Mouse (Mus musculus) midbrain, embryonic 16.5 days (tissue): ENCODE measurements around the gene Fgfr2. TPM values are rescaled to one million over a fixed set of nuclear protein-coding genes. Genes with fewer than 3 reads are reported as not detected.

ENCODE experiments used
- ATAC-seq: fragments of 200-750 bp; cut with Nextera tagmentation; 2 replicates; pipeline ENCODE4 v1.8.0; 2017; ENCODE audit warnings: moderate TSS enrichment
- H3K27ac ChIP-seq: fragments of 300-500 bp; sonication (generic); 2 replicates; pipeline ENCODE4 v1.5.1; 2014; ENCODE audit warnings: mild to moderate bottlenecking, low read length, mixed read lengths
- H3K27me3 ChIP-seq: fragments of 300-500 bp; sonication (generic); 2 replicates; pipeline ENCODE4 v1.6.1; 2014; ENCODE audit warnings: low read depth, low read length, mixed read lengths; ENCODE audit not compliant: control insufficient read depth, insufficient read depth
- H3K36me3 ChIP-seq: fragments of 300-500 bp; sonication (generic); 2 replicates; pipeline ENCODE4 v1.6.1; 2014; ENCODE audit warnings: mild to moderate bottlenecking, low read length, moderate library complexity, mixed read lengths; ENCODE audit not compliant: control insufficient read depth, insufficient read depth
- H3K4me1 ChIP-seq: fragments of 300-500 bp; sonication (generic); 2 replicates; pipeline ENCODE4 v1.6.1; 2014; ENCODE audit warnings: mild to moderate bottlenecking, low read length, mixed read lengths; ENCODE audit not compliant: control insufficient read depth, insufficient read depth
- H3K4me2 ChIP-seq: fragments of 300-500 bp; sonication (generic); 2 replicates; pipeline ENCODE4 v1.6.1; 2014; ENCODE audit warnings: mild to moderate bottlenecking, low read length, mixed read lengths
- H3K4me3 ChIP-seq: fragments of 300-500 bp; sonication (generic); 2 replicates; pipeline ENCODE4 v1.5.1; 2014; ENCODE audit warnings: low read depth, mild to moderate bottlenecking, low read length, moderate library complexity, mixed read lengths
- H3K9ac ChIP-seq: fragments of 300-500 bp; sonication (generic); 2 replicates; pipeline ENCODE4 v1.6.1; 2014; ENCODE audit warnings: low read depth, low read length, mixed read lengths
- H3K9me3 ChIP-seq: fragments of 300-500 bp; sonication (generic); replicated peaks from 2 replicates; pipeline ENCODE4 v1.6.1; 2014; ENCODE audit warnings: mild to moderate bottlenecking, low read length, mixed read lengths; ENCODE audit not compliant: control insufficient read depth, poor library complexity, severe bottlenecking
- WGBS: fragments of 180-500 bp; shearing (Covaris S2); extraction: QIAGEN DNeasy Blood & Tissue Kit; methylation state at CpG from one replicate; pipeline ENCODE4 v1.1.7; 2014; 5-methylcytosine and 5-hydroxymethylcytosine counted together
- polyA plus RNA-seq: library from polyadenylated mRNA; unstranded; fragments of >200 nt; fragmentation: Nextera tagmentation; extraction: Ambion mirVana; gene quantifications from 2 replicates; pipeline ENCODE4 v1.2.1, GENCODE M21; 2015

The Fgfr2 gene
- polyA plus RNA-seq, 1 experiment from 2014 or later, result 23.8 TPM

DNA sequence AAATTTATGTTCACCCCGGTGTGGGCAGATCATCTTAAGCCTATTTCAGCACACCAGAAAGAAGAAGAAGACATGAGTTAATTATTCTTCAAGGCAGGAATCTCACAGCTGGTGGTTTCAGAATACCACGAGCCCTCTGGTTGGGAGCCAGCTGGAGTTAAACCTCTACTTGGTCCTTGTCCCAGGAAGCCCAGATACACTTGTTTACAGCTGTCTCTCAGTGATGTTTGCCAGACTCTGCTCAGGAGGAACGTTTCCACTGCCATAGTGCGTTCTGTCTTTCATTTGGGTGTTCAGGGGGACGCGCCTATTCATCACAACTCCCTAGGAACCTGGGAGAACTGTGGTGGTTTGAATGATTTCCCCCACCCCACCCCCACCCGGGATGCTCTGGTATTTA, 2163.3 kb downstream of the Fgfr2 start:
- Histone ChIP-seq H3K27ac (no peak overlapping the region), H3K4me2 (no peak overlapping the region), H3K9ac (no peak overlapping the region), H3K27me3 (no peaks in the 10 kb centered on the region), H3K9me3 (no peaks in the 10 kb centered on the region; the same call in 1 of the 2 replicates), H3K4me3 (no peak overlapping the region), H3K36me3 (no peaks in the 10 kb centered on the region), H3K4me1 (0 out of 2 replicates have a peak, but pooled peaks cover 2% of the 10 kb centered on the region)
- no peak for ATAC-seq
- WGBS, result 59% methylated on average over 7 of the region's 7 CpGs

DNA sequence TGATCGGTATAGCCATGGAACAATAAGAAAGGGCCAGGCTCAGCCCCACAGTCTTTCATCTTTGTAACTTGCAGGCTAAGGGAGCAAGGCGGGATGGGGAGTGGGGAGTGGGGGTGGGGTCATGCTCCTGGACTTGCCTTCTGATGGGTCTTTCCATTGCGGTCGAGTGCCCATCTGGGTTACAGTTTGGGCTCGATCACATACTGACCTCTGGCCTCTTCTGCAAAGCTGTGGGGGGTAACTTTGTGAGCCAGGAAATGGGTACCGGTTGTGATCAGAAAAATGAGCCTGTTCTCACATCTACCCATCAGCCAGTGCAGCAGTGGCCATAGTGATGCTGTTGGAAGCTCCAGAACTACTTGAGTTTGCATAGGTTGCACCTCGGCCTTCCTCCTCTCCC, 2164.6 kb downstream of the Fgfr2 start:
- Histone ChIP-seq H3K27ac (no peak overlapping the region), H3K4me2 (no peak overlapping the region), H3K4me1 (0 out of 2 replicates have a peak, but pooled peaks cover 2% of the 10 kb centered on the region), H3K36me3 (no peaks in the 10 kb centered on the region), H3K9me3 (no peaks in the 10 kb centered on the region; the same call in 1 of the 2 replicates), H3K27me3 (no peaks in the 10 kb centered on the region), H3K4me3 (no peak overlapping the region), H3K9ac (no peak overlapping the region)
- no peak for ATAC-seq
- 70% methylated on average over 7 of the region's 7 CpGs for WGBS

DNA sequence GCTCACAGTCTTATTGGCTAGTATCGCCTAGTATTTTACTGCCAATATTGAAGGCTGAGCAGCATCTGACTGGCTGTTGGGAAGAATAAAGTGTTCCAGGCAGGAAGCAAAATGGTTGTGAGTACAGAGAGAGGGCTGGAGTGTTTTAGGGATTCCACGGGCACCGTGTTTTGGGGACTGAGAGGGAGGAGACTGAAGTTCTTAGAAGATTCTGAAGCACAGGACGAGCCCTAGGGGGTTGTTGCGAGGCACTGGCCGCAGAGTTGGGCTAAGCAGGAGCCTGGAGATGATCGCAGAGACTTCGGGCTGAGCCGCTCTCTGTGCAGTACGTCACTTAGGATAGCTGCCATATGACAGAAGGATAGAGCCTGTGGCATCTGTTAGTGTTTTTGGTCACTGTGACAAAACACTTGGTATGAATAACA, 2169.0 kb downstream of the Fgfr2 start:
- Histone ChIP-seq H3K4me3 (no peak overlapping the region), H3K9me3 (no peaks in the 10 kb centered on the region; the same call in 1 of the 2 replicates), H3K27me3 (no peaks in the 10 kb centered on the region), H3K9ac (no peak overlapping the region), H3K36me3 (no peaks in the 10 kb centered on the region), H3K27ac (no peak overlapping the region), H3K4me2 (no peak overlapping the region), H3K4me1 (no peaks in the 10 kb centered on the region)
- no peak for ATAC-seq
- 87% methylated on average over 10 of the region's 10 CpGs for WGBS

DNA sequence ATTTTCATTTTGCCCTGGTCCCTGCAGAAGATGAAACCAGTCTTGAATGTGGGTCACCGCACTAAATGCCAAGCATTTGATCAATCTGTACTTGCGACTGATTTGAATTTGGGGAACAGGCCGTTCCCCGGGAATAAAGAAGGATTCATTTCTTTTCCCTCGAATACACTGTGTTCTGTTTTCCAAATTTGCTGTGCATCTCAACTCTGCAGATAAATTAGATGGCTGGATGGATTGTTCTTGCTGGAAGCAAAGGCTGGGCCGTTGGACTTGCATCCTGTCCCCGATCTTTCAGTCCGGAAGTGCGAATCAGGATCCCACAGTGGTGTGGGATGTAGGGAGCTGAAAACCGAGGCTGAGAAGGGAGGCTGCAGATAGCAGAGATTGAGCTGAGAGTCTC, 2169.8 kb downstream of the Fgfr2 start:
- Histone ChIP-seq H3K27ac (no peak overlapping the region), H3K4me1 (no peaks in the 10 kb centered on the region), H3K27me3 (no peaks in the 10 kb centered on the region), H3K4me3 (no peak overlapping the region), H3K9ac (no peak overlapping the region), H3K36me3 (no peaks in the 10 kb centered on the region), H3K9me3 (no peaks in the 10 kb centered on the region; the same call in 1 of the 2 replicates), H3K4me2 (no peak overlapping the region)
- ATAC-seq, result no peak
- 89% methylated on average over 10 of the region's 10 CpGs for WGBS

DNA sequence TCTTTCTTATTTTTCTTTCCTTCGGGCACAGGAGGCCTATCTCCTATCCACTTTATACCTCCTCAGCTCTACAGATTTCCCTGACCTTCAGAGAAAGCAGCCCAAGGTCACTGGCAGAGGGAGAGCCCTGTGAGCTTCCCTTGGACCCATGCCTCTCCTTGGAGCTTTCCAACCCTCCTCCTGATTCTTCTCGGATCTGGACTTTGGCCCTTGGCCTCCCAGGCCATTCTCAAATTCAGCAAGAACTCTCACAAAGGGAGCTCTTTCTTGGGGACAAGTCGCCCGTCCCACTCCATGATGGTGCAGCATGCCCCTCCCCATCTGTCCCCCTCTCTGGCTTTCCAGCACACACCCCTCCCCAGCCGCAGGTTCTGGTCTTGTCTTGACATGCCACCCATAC, 2172.1 kb downstream of the Fgfr2 start:
- Histone ChIP-seq H3K9me3 (no peaks in the 10 kb centered on the region; the same call in 1 of the 2 replicates), H3K27me3 (no peaks in the 10 kb centered on the region), H3K27ac (no peak overlapping the region), H3K4me1 (no peaks in the 10 kb centered on the region), H3K4me2 (no peak overlapping the region), H3K9ac (no peak overlapping the region), H3K4me3 (no peak overlapping the region), H3K36me3 (no peaks in the 10 kb centered on the region)
- no peak for ATAC-seq
- WGBS, result 90% methylated on average over 5 of the region's 5 CpGs

DNA sequence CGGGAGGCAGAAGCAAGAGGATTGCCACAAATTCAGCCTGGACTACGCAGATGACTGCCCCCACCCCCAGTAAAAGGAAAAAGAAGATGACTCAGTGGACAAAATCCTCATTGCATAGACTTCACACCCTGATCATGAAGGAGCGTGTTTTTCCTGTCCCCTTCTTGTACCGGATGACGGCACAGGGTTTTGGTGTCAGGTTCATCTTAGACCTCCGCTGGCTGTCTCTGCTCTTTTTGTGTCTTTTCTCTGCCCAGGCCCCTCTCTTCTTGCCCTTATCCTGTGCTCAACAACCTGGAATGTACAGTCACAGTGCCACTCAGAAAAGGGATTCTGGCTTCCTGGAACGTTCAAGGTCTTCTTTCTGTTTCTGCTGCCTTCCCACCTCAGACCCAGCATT, 2172.7 kb downstream of the Fgfr2 start:
- Histone ChIP-seq H3K4me2 (no peak overlapping the region), H3K9me3 (no peaks in the 10 kb centered on the region), H3K9ac (no peak overlapping the region), H3K27me3 (no peaks in the 10 kb centered on the region), H3K27ac (no peak overlapping the region), H3K4me1 (no peaks in the 10 kb centered on the region), H3K4me3 (no peak overlapping the region), H3K36me3 (no peaks in the 10 kb centered on the region)
- WGBS, result 95% methylated on average over 7 of the region's 7 CpGs
- ATAC-seq, result no peak

DNA sequence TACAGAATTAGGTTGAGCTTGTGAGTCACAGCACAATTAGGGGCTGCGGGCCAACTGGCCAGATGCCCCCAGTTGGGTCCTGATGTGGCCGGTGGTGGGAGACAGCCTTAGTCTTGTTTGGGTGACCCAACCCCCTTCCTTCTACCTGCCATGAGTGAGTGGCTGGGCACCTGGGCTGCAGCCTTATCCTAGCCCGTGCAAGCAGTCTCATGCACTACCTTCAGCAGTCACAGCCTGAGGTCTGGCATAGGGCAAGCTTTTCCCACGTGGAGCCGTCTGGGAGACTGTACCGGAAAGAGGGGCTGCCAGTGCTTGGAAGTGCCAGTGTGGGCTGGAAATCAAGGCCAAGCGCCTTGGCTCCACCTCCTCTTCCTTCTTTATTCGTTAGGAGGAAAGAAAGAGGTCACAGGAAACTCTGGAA, 2173.8 kb downstream of the Fgfr2 start:
- no peaks in the 10 kb centered on the region for H3K4me1 ChIP-seq
- no peak overlapping the region for H3K27ac ChIP-seq
- no peaks in the 10 kb centered on the region for H3K9me3 ChIP-seq
- WGBS, result 59% methylated on average over 8 of the region's 8 CpGs
- no peak overlapping the region for H3K9ac ChIP-seq
- no peaks in the 10 kb centered on the region for H3K27me3 ChIP-seq
- no peak overlapping the region for H3K4me2 ChIP-seq
- H3K36me3 ChIP-seq, result no peaks in the 10 kb centered on the region
- ATAC-seq, result no peak
- H3K4me3 ChIP-seq, result no peak overlapping the region

DNA sequence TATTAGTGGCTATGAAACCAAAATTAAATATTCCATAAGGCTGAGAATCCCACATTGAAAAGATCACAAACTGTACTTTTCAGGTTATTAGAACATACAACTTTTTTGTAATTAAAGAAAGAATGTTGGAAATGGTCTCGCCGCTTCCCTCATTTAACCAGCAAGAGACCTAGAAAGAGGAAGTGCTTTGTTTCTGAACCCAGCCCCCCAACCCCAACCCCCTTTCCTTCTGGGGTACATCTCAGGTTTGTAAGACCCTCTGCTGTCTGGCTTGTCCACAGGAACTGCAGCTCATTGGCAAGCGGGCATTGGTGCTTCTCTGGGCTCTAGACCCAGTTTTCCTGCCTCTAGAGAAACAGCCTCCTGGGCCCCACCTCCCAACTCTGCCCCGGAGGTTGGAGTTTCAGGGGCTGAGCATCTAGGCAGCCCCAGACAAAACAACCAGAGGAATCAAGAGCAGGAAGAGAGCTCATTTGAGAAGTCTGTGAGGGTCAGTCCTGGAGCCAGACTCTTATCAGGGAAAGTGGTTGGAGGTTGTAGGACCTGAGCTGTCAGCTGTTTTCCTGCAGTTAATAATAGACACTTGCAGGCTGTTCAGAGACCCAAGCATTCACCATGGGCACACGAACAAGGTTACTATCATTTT, 2174.5 kb downstream of the Fgfr2 start:
- no peak overlapping the region for H3K9ac ChIP-seq
- H3K27me3 ChIP-seq, result no peaks in the 10 kb centered on the region
- no peak for ATAC-seq
- H3K9me3 ChIP-seq, result no peaks in the 10 kb centered on the region
- no peak overlapping the region for H3K4me3 ChIP-seq
- WGBS, result 76% methylated on average over 5 of the region's 5 CpGs
- no peaks in the 10 kb centered on the region for H3K4me1 ChIP-seq
- H3K36me3 ChIP-seq, result no peaks in the 10 kb centered on the region
- no peak overlapping the region for H3K27ac ChIP-seq
- H3K4me2 ChIP-seq, result no peak overlapping the region

DNA sequence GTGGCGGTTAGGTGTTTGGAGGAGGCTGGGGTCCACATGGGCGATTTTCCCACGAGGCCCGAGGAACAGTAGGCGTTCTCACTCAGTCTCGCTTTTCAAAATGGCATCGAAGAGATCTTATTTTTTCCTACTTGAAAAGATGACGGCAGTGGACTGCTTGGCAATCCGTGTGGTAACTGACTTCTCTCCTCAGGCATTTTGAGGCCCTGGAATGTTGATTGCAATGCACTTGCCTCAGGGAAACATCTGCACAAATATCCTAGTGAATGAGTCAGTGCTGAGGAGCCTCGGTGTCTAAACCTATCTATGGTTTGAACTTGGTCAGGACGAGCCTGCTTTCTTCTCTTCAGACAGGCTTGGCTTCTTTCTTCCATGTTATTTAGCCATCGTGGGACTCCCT, 2176.8 kb downstream of the Fgfr2 start:
- no peak overlapping the region for H3K27ac ChIP-seq
- WGBS, result 90% methylated on average over 12 of the region's 12 CpGs
- H3K9me3 ChIP-seq, result no peaks in the 10 kb centered on the region
- ATAC-seq, result no peak
- no peaks in the 10 kb centered on the region for H3K4me1 ChIP-seq
- H3K36me3 ChIP-seq, result no peaks in the 10 kb centered on the region
- no peak overlapping the region for H3K9ac ChIP-seq
- no peak overlapping the region for H3K4me3 ChIP-seq
- H3K27me3 ChIP-seq, result no peaks in the 10 kb centered on the region
- no peak overlapping the region for H3K4me2 ChIP-seq
